Mouse (Mus musculus): Measurements from ENCODE around the gene Hap1.

- no peak for TF ChIP-seq SIN3A (IDR thresholded peaks at IDR 0.05; ENCODE audit: low read length)
- no peak for TF ChIP-seq POLR2A (IDR thresholded peaks at IDR 0.05; ENCODE audit: control insufficient read depth in 1 of 2, insufficient read depth in 1 of 2, low read depth in 1 of 2, low read length in 2 of 2, poor library complexity in 1 of 2)
- TF ChIP-seq HCFC1 (IDR thresholded peaks at IDR 0.05; ENCODE audit: low read depth, low read length): no peak
Measured at GRCm38 (mm10) chr11:100327316-100327715, 28.6 kb downstream of the Hap1 start.
